Mouse (Mus musculus): ENCODE results near the gene Pcdh11x. TPM values are rescaled to one million over a fixed set of nuclear protein-coding genes. Genes with fewer than 3 reads are reported as not detected.

Gene Pcdh11x
- total and polyA plus RNA-seq, 3 experiments, result not detected

DNA sequence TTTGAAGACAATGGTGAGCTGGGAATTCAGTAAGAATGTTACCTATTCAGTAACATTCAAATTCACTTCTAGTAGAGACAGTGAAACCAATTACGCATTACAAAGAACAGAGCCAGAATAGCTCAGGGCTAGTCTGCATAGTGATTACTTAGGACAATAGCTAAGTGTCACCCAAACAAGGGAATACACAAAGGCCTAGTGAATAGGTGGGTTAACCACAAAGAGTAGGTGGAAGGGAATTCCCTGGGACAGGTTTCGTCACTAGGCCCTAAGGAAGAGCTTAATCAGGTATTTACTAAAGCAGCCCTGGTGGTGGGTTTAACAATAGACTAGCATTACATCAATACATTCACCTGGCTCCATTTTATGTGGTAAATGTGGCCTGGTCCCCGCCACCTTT lies 654.5 kb downstream of the Pcdh11x start:
- Histone ChIP-seq H3K27me3 (ENCODE audit: control insufficient read depth in 1 of 2, insufficient read depth in 2 of 2, low read length in 2 of 2) (no peaks in the 10 kb centered on the region), H3K4me3 (ENCODE audit: control insufficient read depth in 1 of 2, insufficient read depth in 1 of 2, low read depth in 2 of 2, low read length in 2 of 2) (no peak overlapping the region), H3K9ac (ENCODE audit: control insufficient read depth, low read depth, low read length, poor library complexity, severe bottlenecking) (no peak overlapping the region), H3K79me2 (ENCODE audit: control insufficient read depth, insufficient read depth, low read length, poor library complexity) (no peaks in the 10 kb centered on the region), H3K36me3 (ENCODE audit: control insufficient read depth in 1 of 2, insufficient read depth in 2 of 2, low read length in 2 of 2) (no peaks in the 10 kb centered on the region), H3K27ac (ENCODE audit: control insufficient read depth, low read depth, low read length) (no peak overlapping the region), H3K4me1 (ENCODE audit: control insufficient read depth in 1 of 2, insufficient read depth in 2 of 2, low read length in 2 of 2) (no peaks in the 10 kb centered on the region), H3K9me3 (replicated peaks; ENCODE audit: insufficient read depth, low read length) (no peaks in the 10 kb centered on the region)
- TF ChIP-seq CHD1 (IDR thresholded peaks at IDR 0.05; ENCODE audit: low read depth, low read length) (no peak), HCFC1 (IDR thresholded peaks at IDR 0.05; ENCODE audit: low read depth, low read length) (no peak), GATA1 (IDR thresholded peaks at IDR 0.05; ENCODE audit: low read depth, low read length) (no peak), GABPA (IDR thresholded peaks at IDR 0.05; ENCODE audit: low read depth, low read length) (no peak), UBTF (IDR thresholded peaks at IDR 0.05; ENCODE audit: borderline replicate concordance, insufficient read depth, low read depth, low read length) (no peak), ETS1 (IDR thresholded peaks at IDR 0.05; ENCODE audit: low read depth, low read length) (no peak), SMC3 (IDR thresholded peaks at IDR 0.05; ENCODE audit: low read depth, low read length) (no peak)
- no peak for DNase-seq (ENCODE audit: low read depth, low spot score)

Other genes starting within 250 kb of the Pcdh11x start
- gene H2afb3, start 22.8 kb downstream of the Pcdh11x start, total RNA-seq (2012; rRNA removed), result not detected in 2 replicates
- not detected for gene H2afb3, start 22.8 kb downstream of the Pcdh11x start, polyA plus RNA-seq (2012; ENCODE audit: insufficient read depth in 1 of 2, insufficient read length in 2 of 2, low read depth in 1 of 2, low replicate concordance in 2 of 2, missing spikeins in 1 of 2)